In genomic region chr4:29480384-29481092, GRCm38 (mm10) we compare ENCODE assay signal across 21 mouse cellular contexts.
DNase-seq lines count a peak whose midpoint lies in the region; ATAC-seq and TF ChIP-seq lines count a peak whose summit lies in the region.
"Had no signal": no experiment of that assay in that cellular context is flagged by ENCODE, and none has a peak within 500 bp of the region (broad histone marks: within the 10 kb centered on the region; RNA-seq: fewer than 3 reads in every experiment).

No protein-coding gene starts in this region.

- no peaks in the 10 kb centered on the region for H3K27me3 ChIP-seq in kidney, postnatal 0 days (ENCODE audit: insufficient read depth, low read length)
- no peaks in the 10 kb centered on the region for H3K27me3 ChIP-seq in limb, embryonic 10.5 days (ENCODE audit: low read depth, poor library complexity, severe bottlenecking)
- H3K27me3 ChIP-seq in limb, embryonic 14.5 days (ENCODE audit: control insufficient read depth, insufficient read depth, low read length), result no peaks in the 10 kb centered on the region
- H3K27me3 ChIP-seq in heart, adult 2 months (ENCODE audit: control insufficient read depth, insufficient read depth, low read length), result no peaks in the 10 kb centered on the region
- H3K27me3 ChIP-seq: embryonic facial prominence, embryonic 12.5 days; forebrain, embryonic 15.5 days; hindbrain, embryonic 12.5 days had no signal

- TF ChIP-seq CTCF in kidney, postnatal 0 days (IDR thresholded peaks at IDR 0.05; ENCODE audit: low read depth), result no peak
- no peak for TF ChIP-seq CTCF in heart, adult 2 months (IDR thresholded peaks at IDR 0.05)

- no peaks in the 10 kb centered on the region for H3K36me3 ChIP-seq in kidney, postnatal 0 days (ENCODE audit: insufficient read depth, low read length)
- H3K36me3 ChIP-seq in limb, embryonic 10.5 days, result no peaks in the 10 kb centered on the region
- H3K36me3 ChIP-seq in limb, embryonic 14.5 days (ENCODE audit: control insufficient read depth, insufficient read depth, low read length), result no peaks in the 10 kb centered on the region
- H3K36me3 ChIP-seq in heart, adult 2 months (ENCODE audit: control insufficient read depth, insufficient read depth, low read length), result no peaks in the 10 kb centered on the region
- H3K36me3 ChIP-seq: embryonic facial prominence, embryonic 12.5 days; forebrain, embryonic 15.5 days; G1E; heart, embryonic 10.5 days; hindbrain, embryonic 12.5 days had no signal

- no peak overlapping the region for H3K27ac ChIP-seq in kidney, postnatal 0 days
- H3K27ac ChIP-seq in limb, embryonic 10.5 days, result peak overlapping the region; percentile 42; the same call in 1 of the 2 replicates
- H3K27ac ChIP-seq in limb, embryonic 14.5 days (replicated peaks; ENCODE audit: low read depth, low read length), result 0 out of 2 replicates have a peak overlapping the region, but pooled peaks have one; percentile 3
- no peak overlapping the region for H3K27ac ChIP-seq in heart, adult 2 months
- H3K27ac ChIP-seq: embryonic facial prominence, embryonic 12.5 days; forebrain, embryonic 15.5 days; heart, embryonic 10.5 days; hindbrain, embryonic 12.5 days had no signal

- no peaks in the 10 kb centered on the region for H3K9me3 ChIP-seq in kidney, postnatal 0 days (replicated peaks; ENCODE audit: low read length)
- no peaks in the 10 kb centered on the region for H3K9me3 ChIP-seq in limb, embryonic 10.5 days (replicated peaks)
- H3K9me3 ChIP-seq in limb, embryonic 14.5 days (ENCODE audit: control insufficient read depth, low read length), result no peaks in the 10 kb centered on the region
- H3K9me3 ChIP-seq: embryonic facial prominence, embryonic 12.5 days; forebrain, embryonic 15.5 days; G1E; heart, embryonic 10.5 days; hindbrain, embryonic 12.5 days had no signal

- intact Hi-C loops in heart, adult 2 months (cut with DNase I), result no loop called here
- intact Hi-C loops in left cerebral cortex, postnatal 36 days (cut with DNase I), result no loop called here

- no peaks in the 10 kb centered on the region for H3K79me2 ChIP-seq in heart, adult 2 months (replicated peaks; ENCODE audit: control insufficient read depth, insufficient read depth, low read length)

- H3K4me2 ChIP-seq in kidney, postnatal 0 days (ENCODE audit: low read length), result no peak overlapping the region
- H3K4me2 ChIP-seq in limb, embryonic 14.5 days (replicated peaks; ENCODE audit: low read depth, low read length, severe bottlenecking), result no peak overlapping the region
- H3K4me2 ChIP-seq: embryonic facial prominence, embryonic 12.5 days; forebrain, embryonic 15.5 days; hindbrain, embryonic 12.5 days had no signal

- no peak for ATAC-seq in kidney, postnatal 0 days (replicated peaks; ENCODE audit: low FRiP score, low read depth)
- ATAC-seq in limb, embryonic 14.5 days (ENCODE audit: low FRiP score, low read depth), result peak; percentile 45
- ATAC-seq: CD4-positive, CD25-positive, alpha-beta regulatory T cell, adult 4 months; forebrain, embryonic 15.5 days had no signal

- no peak overlapping the region for H3K9ac ChIP-seq in kidney, postnatal 0 days (ENCODE audit: low read depth, low read length)
- H3K9ac ChIP-seq in limb, embryonic 14.5 days (ENCODE audit: low read depth, low read length, severe bottlenecking), result no peak overlapping the region
- no peak overlapping the region for H3K9ac ChIP-seq in heart, adult 2 months (ENCODE audit: low read depth, low read length)
- H3K9ac ChIP-seq: embryonic facial prominence, embryonic 12.5 days; forebrain, embryonic 15.5 days; hindbrain, embryonic 12.5 days had no signal

- no peaks in the 10 kb centered on the region for H3K4me1 ChIP-seq in kidney, postnatal 0 days (replicated peaks; ENCODE audit: insufficient read depth, low read length)
- H3K4me1 ChIP-seq in limb, embryonic 10.5 days, result peaks cover 7% of the 10 kb centered on the region; the same call in 1 of the 2 replicates
- H3K4me1 ChIP-seq in limb, embryonic 14.5 days (ENCODE audit: control insufficient read depth, insufficient read depth, low read length), result no peaks in the 10 kb centered on the region
- H3K4me1 ChIP-seq in heart, adult 2 months (ENCODE audit: control insufficient read depth, insufficient read depth, low read length), result no peaks in the 10 kb centered on the region
- H3K4me1 ChIP-seq: embryonic facial prominence, embryonic 12.5 days; forebrain, embryonic 15.5 days; heart, embryonic 10.5 days; hindbrain, embryonic 12.5 days had no signal

- peak; percentile 9 for DNase-seq in embryo, embryonic 11 days
- DNase-seq in embryo, embryonic 10 days (ENCODE audit: low spot score), result no peak
- DNase-seq in kidney, postnatal 0 days (ENCODE audit: low spot score), result peak; percentile 67
- DNase-seq in kidney, postnatal 25 days, result no peak
- no peak for DNase-seq in limb, embryonic 10.5 days (ENCODE audit: low spot score)
- peak; percentile 6 for DNase-seq in limb, embryonic 14.5 days (ENCODE audit: low spot score)
- no peak for DNase-seq in heart, adult 2 months
- DNase-seq in left cerebral cortex, postnatal 36 days (ENCODE audit: low spot score in 2 of 2), result no peak
- DNase-seq: adrenal gland, postnatal 14 days; B cell, adult 2 months; cerebellum, adult 18-20 months; gastrocnemius, postnatal 36 days; heart, adult 11 months; heart, postnatal 10 days; heart, postnatal 4 days had no signal

- WGBS in kidney, postnatal 0 days, result 41% methylated on average over 2 of the region's 2 CpGs
- 72% methylated on average over 2 of the region's 2 CpGs for WGBS in limb, embryonic 10.5 days
- 43% methylated on average over 2 of the region's 2 CpGs for WGBS in limb, embryonic 14.5 days
- 45% methylated on average over 2 of the region's 2 CpGs for WGBS in heart, adult 2 months

- no peak overlapping the region for H3K4me3 ChIP-seq in kidney, postnatal 0 days (replicated peaks; ENCODE audit: low read depth, low read length)
- H3K4me3 ChIP-seq in limb, embryonic 10.5 days, result no peak overlapping the region
- no peak overlapping the region for H3K4me3 ChIP-seq in limb, embryonic 14.5 days (replicated peaks; ENCODE audit: low read length)
- H3K4me3 ChIP-seq in heart, adult 2 months, result no peak overlapping the region
- H3K4me3 ChIP-seq: embryonic facial prominence, embryonic 12.5 days; forebrain, embryonic 15.5 days; heart, embryonic 10.5 days; hindbrain, embryonic 12.5 days had no signal

- TF ChIP-seq EP300 in heart, adult 2 months (IDR thresholded peaks at IDR 0.05; ENCODE audit: insufficient read depth, low read depth, low read length), result no peak

- TF ChIP-seq POLR2A in limb, embryonic 14.5 days (IDR thresholded peaks at IDR 0.05; ENCODE audit: borderline replicate concordance, extremely low read depth, insufficient read depth, insufficient read length), result no peak
- no peak for TF ChIP-seq POLR2A in heart, adult 2 months (IDR thresholded peaks at IDR 0.05; ENCODE audit: insufficient read depth, low read depth, low read length)

Comparison
In these comparisons a context has a peak if more than half of its experiments do, and no peak if none do; other contexts are left out.
1. DNase-seq: peak in embryo, embryonic 11 days (single experiment), kidney, postnatal 0 days (single experiment) and limb, embryonic 14.5 days (single experiment); none in embryo, embryonic 10 days (single experiment), kidney, postnatal 25 days (0 of 2), limb, embryonic 10.5 days (single experiment), heart, adult 2 months (0 of 2) and left cerebral cortex, postnatal 36 days (0 of 2).
2. H3K27ac ChIP-seq: peak in limb, embryonic 10.5 days (single experiment) and limb, embryonic 14.5 days (single experiment); none in kidney, postnatal 0 days (single experiment) and heart, adult 2 months (single experiment).